Mouse (Mus musculus): ENCODE results near the gene Usp30. TPM values are rescaled to one million over a fixed set of nuclear protein-coding genes. Genes with fewer than 3 reads are reported as not detected.

Usp30 gene
- total RNA-seq, 1 experiment = 15.8 TPM

- Histone ChIP-seq H3K27ac (ENCODE audit: insufficient read depth, low read depth, low read length, poor library complexity, severe bottlenecking) (no peak overlapping the region), H3K36me3 (ENCODE audit: control insufficient read depth, insufficient read depth, low read length, poor library complexity, severe bottlenecking) (no peaks in the 10 kb centered on the region), H3K4me3 (ENCODE audit: insufficient read depth in 1 of 2, low read depth in 1 of 2, low read length in 2 of 2, poor library complexity in 1 of 2, severe bottlenecking in 1 of 2) (no peak overlapping the region), H3K4me1 (ENCODE audit: control insufficient read depth in 2 of 2, insufficient read depth in 2 of 2, low read length in 2 of 2, poor library complexity in 1 of 2) (no peaks in the 10 kb centered on the region), H3K9me3 (ENCODE audit: control insufficient read depth, insufficient read depth, low read depth, low read length) (no peaks in the 10 kb centered on the region), H3K9ac (ENCODE audit: insufficient read depth, low read depth, low read length, poor library complexity, severe bottlenecking) (no peak overlapping the region)
- in situ Hi-C loops (cut with MboI; ENCODE audit: low sequenced_read_pairs in 2 of 2, unreplicated experiment in 2 of 2) = no loop called here
- no peak for DNase-seq (ENCODE audit: low read depth, low spot score)
- TF ChIP-seq ZNF384 (IDR thresholded peaks at IDR 0.05; ENCODE audit: low read depth, low read length) = no peak
- no peak for TF ChIP-seq ZC3H11A (IDR thresholded peaks at IDR 0.05; ENCODE audit: borderline replicate concordance, low read depth, low read length)
- TF ChIP-seq MAFK (IDR thresholded peaks at IDR 0.05; ENCODE audit: insufficient read depth, low read depth, low read length) = no peak
- no peak for TF ChIP-seq CHD2 (IDR thresholded peaks at IDR 0.05; ENCODE audit: low read depth, low read length)
- TF ChIP-seq HCFC1 (IDR thresholded peaks at IDR 0.05; ENCODE audit: borderline replicate concordance, insufficient read depth, low read length) = no peak
Measured at GRCm38 (mm10) chr5:114077009-114077408, 11.7 kb downstream of the Usp30 start.

- Histone ChIP-seq H3K9ac (ENCODE audit: insufficient read depth, low read depth, low read length, poor library complexity, severe bottlenecking) (no peak overlapping the region), H3K27ac (ENCODE audit: insufficient read depth, low read depth, low read length, poor library complexity, severe bottlenecking) (no peak overlapping the region), H3K4me1 (ENCODE audit: control insufficient read depth in 2 of 2, insufficient read depth in 2 of 2, low read length in 2 of 2, poor library complexity in 1 of 2) (no peaks in the 10 kb centered on the region), H3K36me3 (ENCODE audit: control insufficient read depth, insufficient read depth, low read length, poor library complexity, severe bottlenecking) (no peaks in the 10 kb centered on the region), H3K4me3 (ENCODE audit: insufficient read depth in 1 of 2, low read depth in 1 of 2, low read length in 2 of 2, poor library complexity in 1 of 2, severe bottlenecking in 1 of 2) (no peak overlapping the region), H3K9me3 (ENCODE audit: control insufficient read depth, insufficient read depth, low read depth, low read length) (no peaks in the 10 kb centered on the region)
- DNase-seq (ENCODE audit: low read depth, low spot score) = no peak
- in situ Hi-C loops (cut with MboI; ENCODE audit: low sequenced_read_pairs in 2 of 2, unreplicated experiment in 2 of 2) = no loop called here
- TF ChIP-seq ZC3H11A (IDR thresholded peaks at IDR 0.05; ENCODE audit: borderline replicate concordance, low read depth, low read length) (no peak), MAFK (IDR thresholded peaks at IDR 0.05; ENCODE audit: insufficient read depth, low read depth, low read length) (no peak), ZNF384 (IDR thresholded peaks at IDR 0.05; ENCODE audit: low read depth, low read length) (no peak), CHD2 (IDR thresholded peaks at IDR 0.05; ENCODE audit: low read depth, low read length) (no peak), HCFC1 (IDR thresholded peaks at IDR 0.05; ENCODE audit: borderline replicate concordance, insufficient read depth, low read length) (no peak)
Measured at GRCm38 (mm10) chr5:114085501-114085900, 20.2 kb downstream of the Usp30 start.

GRCm38 (mm10) chr5:114087875-114088480 lies 22.7 kb downstream of the Usp30 start:
- H3K27ac ChIP-seq (ENCODE audit: insufficient read depth, low read depth, low read length, poor library complexity, severe bottlenecking) = no peak overlapping the region
- H3K4me3 ChIP-seq (ENCODE audit: insufficient read depth in 1 of 2, low read depth in 1 of 2, low read length in 2 of 2, poor library complexity in 1 of 2, severe bottlenecking in 1 of 2) = no peak overlapping the region
- no peak for DNase-seq (ENCODE audit: low read depth, low spot score)
- in situ Hi-C loops (cut with MboI; ENCODE audit: low sequenced_read_pairs in 2 of 2, unreplicated experiment in 2 of 2) = no loop called here
- H3K4me1 ChIP-seq (ENCODE audit: control insufficient read depth in 2 of 2, insufficient read depth in 2 of 2, low read length in 2 of 2, poor library complexity in 1 of 2) = peaks cover 0 to 3% of the 10 kb centered on the region in 2 experiments; a peak in 1 of 4 replicates
- no peak for TF ChIP-seq HCFC1 (IDR thresholded peaks at IDR 0.05; ENCODE audit: borderline replicate concordance, insufficient read depth, low read length)
- TF ChIP-seq ZC3H11A (IDR thresholded peaks at IDR 0.05; ENCODE audit: borderline replicate concordance, low read depth, low read length) = no peak
- no peak for TF ChIP-seq ZNF384 (IDR thresholded peaks at IDR 0.05; ENCODE audit: low read depth, low read length)
- TF ChIP-seq MAFK (IDR thresholded peaks at IDR 0.05; ENCODE audit: insufficient read depth, low read depth, low read length) = no peak
- TF ChIP-seq CHD2 (IDR thresholded peaks at IDR 0.05; ENCODE audit: low read depth, low read length) = no peak
- no peaks in the 10 kb centered on the region for H3K9me3 ChIP-seq (ENCODE audit: control insufficient read depth, insufficient read depth, low read depth, low read length)
- no peaks in the 10 kb centered on the region for H3K36me3 ChIP-seq (ENCODE audit: control insufficient read depth, insufficient read depth, low read length, poor library complexity, severe bottlenecking)
- no peak overlapping the region for H3K9ac ChIP-seq (ENCODE audit: insufficient read depth, low read depth, low read length, poor library complexity, severe bottlenecking)

- H3K9ac ChIP-seq (ENCODE audit: insufficient read depth, low read depth, low read length, poor library complexity, severe bottlenecking) = peak overlapping the region; percentile 68; the same call in 1 of the 2 replicates
- no peak overlapping the region; the same call in 1 of the 2 replicates for H3K27ac ChIP-seq (ENCODE audit: insufficient read depth, low read depth, low read length, poor library complexity, severe bottlenecking)
- H3K36me3 ChIP-seq (ENCODE audit: control insufficient read depth, insufficient read depth, low read length, poor library complexity, severe bottlenecking) = no peaks in the 10 kb centered on the region
- H3K9me3 ChIP-seq (ENCODE audit: control insufficient read depth, insufficient read depth, low read depth, low read length) = no peaks in the 10 kb centered on the region
- TF ChIP-seq ZNF384 (IDR thresholded peaks at IDR 0.05; ENCODE audit: low read depth, low read length) (no peak), CHD2 (IDR thresholded peaks at IDR 0.05; ENCODE audit: low read depth, low read length) (no peak), MAFK (IDR thresholded peaks at IDR 0.05; ENCODE audit: insufficient read depth, low read depth, low read length) (no peak), HCFC1 (IDR thresholded peaks at IDR 0.05; ENCODE audit: borderline replicate concordance, insufficient read depth, low read length) (no peak), ZC3H11A (IDR thresholded peaks at IDR 0.05; ENCODE audit: borderline replicate concordance, low read depth, low read length) (no peak)
- peak overlapping the region; percentile 66 to 84 for H3K4me3 ChIP-seq (ENCODE audit: insufficient read depth in 1 of 2, low read depth in 1 of 2, low read length in 2 of 2, poor library complexity in 1 of 2, severe bottlenecking in 1 of 2)
- H3K4me1 ChIP-seq (ENCODE audit: control insufficient read depth in 2 of 2, insufficient read depth in 2 of 2, low read length in 2 of 2, poor library complexity in 1 of 2) = peaks cover 0 to 3% of the 10 kb centered on the region in 2 experiments; a peak in 1 of 4 replicates
- DNase-seq (ENCODE audit: low read depth, low spot score) = no peak
- in situ Hi-C loops (cut with MboI; ENCODE audit: low sequenced_read_pairs in 2 of 2, unreplicated experiment in 2 of 2) = no loop called here
Measured at GRCm38 (mm10) chr5:114090421-114091013, 25.3 kb downstream of the Usp30 start.
